Mouse (Mus musculus): Measurements from ENCODE around the gene Chrm2.

Gene Chrm2

GRCm38 (mm10) chr6:36387612-36388400 is at the start of gene Chrm2:
TSS of gene Chrm2 (plus strand) at chr6:36388084.
- peak in 1 of 2 experiments; percentile 5 for DNase-seq

- no peak for DNase-seq
These were observed 13.9 kb upstream of the Chrm2 start for GRCm38 (mm10) chr6:36373983-36374382.

- no peak for DNase-seq
These were observed 9.9 kb upstream of the Chrm2 start for GRCm38 (mm10) chr6:36377936-36378335.

GRCm38 (mm10) chr6:36384102-36384501 is 3.8 kb upstream of the Chrm2 start:
- DNase-seq: no peak

- DNase-seq: peak in 1 of 2 experiments; percentile 5
These were observed 746 bp downstream of the Chrm2 start for GRCm38 (mm10) chr6:36388401-36389259.

GRCm38 (mm10) chr6:36389260-36389965 is 1.5 kb downstream of the Chrm2 start:
- DNase-seq: no peak

- no peak for DNase-seq
These were observed 5.8 kb downstream of the Chrm2 start for GRCm38 (mm10) chr6:36393705-36394104.

- peak; percentile 45 to 67 for DNase-seq
These were observed 17.3 kb downstream of the Chrm2 start for GRCm38 (mm10) chr6:36405139-36405538.

- DNase-seq: no peak
These were observed 21.1 kb downstream of the Chrm2 start for GRCm38 (mm10) chr6:36409016-36409415.

GRCm38 (mm10) chr6:36410057-36410456 is 22.2 kb downstream of the Chrm2 start:
- no peak for DNase-seq

- DNase-seq: no peak
These were observed 31.8 kb downstream of the Chrm2 start for GRCm38 (mm10) chr6:36419716-36420115.

GRCm38 (mm10) chr6:36437964-36438363 is 50.1 kb downstream of the Chrm2 start:
- DNase-seq: no peak

GRCm38 (mm10) chr6:36439218-36439617 is 51.3 kb downstream of the Chrm2 start:
- DNase-seq: no peak

- peak in 1 of 2 experiments; percentile 2 for DNase-seq
These were observed 63.6 kb downstream of the Chrm2 start for GRCm38 (mm10) chr6:36451480-36451879.

GRCm38 (mm10) chr6:36455071-36455470 is 67.2 kb downstream of the Chrm2 start:
- DNase-seq: no peak

GRCm38 (mm10) chr6:36457015-36457414 is 69.1 kb downstream of the Chrm2 start:
- DNase-seq: no peak

- DNase-seq: no peak
These were observed 76.1 kb downstream of the Chrm2 start for GRCm38 (mm10) chr6:36464008-36464407.

GRCm38 (mm10) chr6:36484132-36484665 is 96.3 kb downstream of the Chrm2 start:
- no peak for DNase-seq

- no peak for DNase-seq
These were observed 119.3 kb downstream of the Chrm2 start for GRCm38 (mm10) chr6:36507008-36507663.

GRCm38 (mm10) chr6:36507946-36508345 is 120.1 kb downstream of the Chrm2 start:
- no peak for DNase-seq

GRCm38 (mm10) chr6:36508469-36508868 is 120.6 kb downstream of the Chrm2 start:
- no peak for DNase-seq

- no peak for DNase-seq
These were observed 128.6 kb downstream of the Chrm2 start for GRCm38 (mm10) chr6:36516508-36516907.

Measured in lung, adult 18-20 months (tissue).